Mouse (Mus musculus) stomach, embryonic 15.5 days (tissue): ENCODE measurements at regions not wholly inside any gene's neighbourhood (a gene's known extent, or its start where the extent isn't known, plus 50 kb on each side); places are given as distances from the start of the nearest gene placed in this dataset.
A peak's percentile ranks its signal among the peaks of the same experiment; 100 is the strongest.

ENCODE experiments used
- ATAC-seq: fragments of 200-750 bp; cut with Nextera tagmentation; 2 replicates; pipeline ENCODE4 v1.8.0; 2017; ENCODE audit warnings: low read depth, moderate number of reproducible peaks, moderate TSS enrichment; ENCODE audit not compliant: insufficient read depth, low FRiP score
- H3K27ac ChIP-seq: fragments of 300-500 bp; sonication (generic); 2 replicates; pipeline ENCODE4 v1.5.1; 2015; ENCODE audit warnings: mild to moderate bottlenecking, inconsistent platforms
- H3K27me3 ChIP-seq: fragments of 300-500 bp; sonication (generic); replicated peaks from 2 replicates; pipeline ENCODE4 v1.6.1; 2015; ENCODE audit warnings: inconsistent platforms
- H3K36me3 ChIP-seq: fragments of 300-500 bp; sonication (generic); 2 replicates; pipeline ENCODE4 v1.6.1; 2015; ENCODE audit warnings: inconsistent platforms
- H3K4me1 ChIP-seq: fragments of 300-500 bp; sonication (generic); 2 replicates; pipeline ENCODE4 v1.6.1; 2015; ENCODE audit warnings: inconsistent platforms
- H3K4me2 ChIP-seq: fragments of 300-500 bp; sonication (generic); 2 replicates; pipeline ENCODE4 v1.6.1; 2015; ENCODE audit warnings: mild to moderate bottlenecking, inconsistent platforms
- H3K4me3 ChIP-seq: fragments of 300-500 bp; sonication (generic); replicated peaks from 2 replicates; pipeline ENCODE4 v1.5.1; 2015; ENCODE audit warnings: inconsistent platforms
- H3K9ac ChIP-seq: fragments of 300-500 bp; sonication (generic); 2 replicates; pipeline ENCODE4 v1.6.1; 2015; ENCODE audit warnings: inconsistent platforms
- H3K9me3 ChIP-seq: fragments of 300-500 bp; sonication (generic); 2 replicates; pipeline ENCODE4 v1.6.1; 2016; ENCODE audit warnings: inconsistent platforms
- WGBS: fragments of 180-500 bp; shearing (Covaris S2); methylation state at CpG from one replicate; pipeline ENCODE4 v1.1.7; 2015; 5-methylcytosine and 5-hydroxymethylcytosine counted together

GRCm38 (mm10) chr12:12753849-12754248 lies 187.9 kb downstream of the Mycn start:
- WGBS, result 64% methylated on average over 9 of the region's 9 CpGs
- H3K27ac ChIP-seq, result no peak overlapping the region

GRCm38 (mm10) chr12:12751670-12752426 lies 189.9 kb downstream of the Mycn start:
- no peak overlapping the region for H3K4me3 ChIP-seq
- no peak overlapping the region for H3K4me2 ChIP-seq
- ATAC-seq, result no peak
- 89% methylated on average over 10 of the region's 10 CpGs for WGBS
- H3K4me1 ChIP-seq, result no peaks in the 10 kb centered on the region
- no peak overlapping the region for H3K9ac ChIP-seq
- no peaks in the 10 kb centered on the region for H3K27me3 ChIP-seq
- H3K27ac ChIP-seq, result no peak overlapping the region
- no peaks in the 10 kb centered on the region for H3K36me3 ChIP-seq
- H3K9me3 ChIP-seq, result no peaks in the 10 kb centered on the region

More at GRCm38 (mm10) chr12:12753849-12754248, 187.9 kb downstream of the Mycn start:
- Histone ChIP-seq H3K36me3 (no peaks in the 10 kb centered on the region), H3K9me3 (no peaks in the 10 kb centered on the region), H3K4me3 (no peak overlapping the region), H3K4me1 (no peaks in the 10 kb centered on the region), H3K27me3 (no peaks in the 10 kb centered on the region), H3K9ac (no peak overlapping the region), H3K4me2 (no peak overlapping the region)
- no peak for ATAC-seq

GRCm38 (mm10) chr12:12749690-12750089 lies 192.0 kb downstream of the Mycn start:
- no peaks in the 10 kb centered on the region for H3K27me3 ChIP-seq
- no peak overlapping the region for H3K9ac ChIP-seq
- H3K4me3 ChIP-seq, result no peak overlapping the region
- no peaks in the 10 kb centered on the region for H3K9me3 ChIP-seq
- H3K27ac ChIP-seq, result no peak overlapping the region
- H3K36me3 ChIP-seq, result no peaks in the 10 kb centered on the region
- ATAC-seq, result no peak
- 77% methylated on average over 3 of the region's 3 CpGs for WGBS
- H3K4me1 ChIP-seq, result no peaks in the 10 kb centered on the region
- no peak overlapping the region for H3K4me2 ChIP-seq

- H3K36me3 ChIP-seq, result no peaks in the 10 kb centered on the region
- no peak overlapping the region for H3K4me2 ChIP-seq
- H3K27ac ChIP-seq, result no peak overlapping the region
- no peaks in the 10 kb centered on the region for H3K27me3 ChIP-seq
- H3K9ac ChIP-seq, result no peak overlapping the region
- no peak for ATAC-seq
- no peaks in the 10 kb centered on the region for H3K9me3 ChIP-seq
- no peaks in the 10 kb centered on the region for H3K4me1 ChIP-seq
- 59% methylated on average over 4 of the region's 4 CpGs for WGBS
- no peak overlapping the region for H3K4me3 ChIP-seq
Measured at GRCm38 (mm10) chr12:12746852-12747454, 194.8 kb downstream of the Mycn start.

GRCm38 (mm10) chr12:12744492-12744891 lies 197.2 kb downstream of the Mycn start:
- H3K4me3 ChIP-seq, result no peak overlapping the region
- H3K27me3 ChIP-seq, result no peaks in the 10 kb centered on the region
- WGBS, result 70% methylated on average over 2 of the region's 2 CpGs
- no peaks in the 10 kb centered on the region for H3K36me3 ChIP-seq
- ATAC-seq, result no peak
- no peaks in the 10 kb centered on the region for H3K9me3 ChIP-seq
- no peak overlapping the region for H3K27ac ChIP-seq
- no peak overlapping the region for H3K9ac ChIP-seq
- H3K4me2 ChIP-seq, result no peak overlapping the region
- peaks cover 2% of the 10 kb centered on the region; the same call in 1 of the 2 replicates for H3K4me1 ChIP-seq

GRCm38 (mm10) chr12:12738631-12739331 lies 202.9 kb downstream of the Mycn start:
- no peak overlapping the region for H3K4me3 ChIP-seq
- WGBS, result 32% methylated on average over 12 of the region's 12 CpGs
- no peaks in the 10 kb centered on the region for H3K27me3 ChIP-seq
- no peak overlapping the region for H3K9ac ChIP-seq
- H3K27ac ChIP-seq, result peak overlapping the region; percentile 54; the same call in 1 of the 2 replicates
- H3K4me2 ChIP-seq, result no peak overlapping the region; the same call in 1 of the 2 replicates
- no peaks in the 10 kb centered on the region for H3K36me3 ChIP-seq
- 0 out of 2 replicates have a peak, but pooled peaks have one; percentile 38 for ATAC-seq
- H3K9me3 ChIP-seq, result no peaks in the 10 kb centered on the region
- peaks cover 7% of the 10 kb centered on the region; the same call in 1 of the 2 replicates for H3K4me1 ChIP-seq

- H3K27ac ChIP-seq, result no peak overlapping the region
- 35% methylated on average over 9 of the region's 9 CpGs for WGBS
- no peak overlapping the region for H3K9ac ChIP-seq
- no peaks in the 10 kb centered on the region for H3K9me3 ChIP-seq
- no peak overlapping the region for H3K4me3 ChIP-seq
- H3K27me3 ChIP-seq, result no peaks in the 10 kb centered on the region
- no peak for ATAC-seq
- no peak overlapping the region for H3K4me2 ChIP-seq
- H3K36me3 ChIP-seq, result no peaks in the 10 kb centered on the region
- H3K4me1 ChIP-seq, result no peaks in the 10 kb centered on the region
Measured at GRCm38 (mm10) chr12:12725797-12726196, 215.9 kb downstream of the Mycn start.

- Histone ChIP-seq H3K36me3 (no peaks in the 10 kb centered on the region), H3K4me1 (no peaks in the 10 kb centered on the region), H3K27me3 (no peaks in the 10 kb centered on the region), H3K9me3 (no peaks in the 10 kb centered on the region), H3K4me3 (no peak overlapping the region), H3K4me2 (peak overlapping the region; percentile 34; the same call in 1 of the 2 replicates), H3K9ac (no peak overlapping the region), H3K27ac (no peak overlapping the region)
- ATAC-seq, result no peak
- WGBS, result 20% methylated on average over 13 of the region's 13 CpGs
Measured at GRCm38 (mm10) chr12:12725075-12725474, 216.6 kb downstream of the Mycn start.

GRCm38 (mm10) chr12:12723724-12724487 lies 217.8 kb downstream of the Mycn start:
- H3K4me2 ChIP-seq, result no peak overlapping the region
- no peak for ATAC-seq
- no peaks in the 10 kb centered on the region for H3K9me3 ChIP-seq
- 73% methylated on average over 12 of the region's 12 CpGs for WGBS
- no peaks in the 10 kb centered on the region for H3K27me3 ChIP-seq
- no peak overlapping the region for H3K4me3 ChIP-seq
- H3K27ac ChIP-seq, result no peak overlapping the region
- H3K36me3 ChIP-seq, result no peaks in the 10 kb centered on the region
- H3K9ac ChIP-seq, result no peak overlapping the region
- H3K4me1 ChIP-seq, result no peaks in the 10 kb centered on the region

GRCm38 (mm10) chr12:12722982-12723661 lies 218.6 kb downstream of the Mycn start:
- no peaks in the 10 kb centered on the region for H3K4me1 ChIP-seq

GRCm38 (mm10) chr12:12716691-12717090 lies 225.0 kb downstream of the Mycn start:
- H3K9ac ChIP-seq, result no peak overlapping the region
- WGBS, result 83% methylated on average over 9 of the region's 9 CpGs
- no peak for ATAC-seq
- no peaks in the 10 kb centered on the region for H3K36me3 ChIP-seq
- no peaks in the 10 kb centered on the region for H3K9me3 ChIP-seq
- H3K4me1 ChIP-seq, result no peaks in the 10 kb centered on the region
- H3K4me3 ChIP-seq, result no peak overlapping the region
- no peak overlapping the region for H3K4me2 ChIP-seq
- H3K27ac ChIP-seq, result no peak overlapping the region
- no peaks in the 10 kb centered on the region for H3K27me3 ChIP-seq

More at GRCm38 (mm10) chr12:12722982-12723661, 218.6 kb downstream of the Mycn start:
- H3K9ac ChIP-seq, result no peak overlapping the region
- H3K36me3 ChIP-seq, result no peaks in the 10 kb centered on the region
- no peak overlapping the region for H3K27ac ChIP-seq
- ATAC-seq, result no peak
- H3K27me3 ChIP-seq, result no peaks in the 10 kb centered on the region
- 77% methylated on average over 20 of the region's 20 CpGs for WGBS
- no peak overlapping the region for H3K4me3 ChIP-seq
- H3K9me3 ChIP-seq, result no peaks in the 10 kb centered on the region
- no peak overlapping the region for H3K4me2 ChIP-seq
